Mouse (Mus musculus) adrenal gland, postnatal 4 days (tissue): ENCODE measurements around the gene Slc30a10. TPM values are rescaled to one million over a fixed set of nuclear protein-coding genes. Genes with fewer than 3 reads are reported as not detected.

Experiments
- DNase-seq, 2 experiments: peaks; one replicate each; pipeline ENCODE4 v3.0.0; 2021 to 2022; ENCODE audit warnings: low spot score in 2 of 2, mixed read lengths in 2 of 2
- total RNA-seq, 2 experiments: library from RNA; stranded (reverse); gene quantifications; 2 replicates each; pipeline ENCODE4 v1.2.3; 2021

Gene Slc30a10
- total RNA-seq, 2 experiments from 2014 or later = 0.76 to 2.6 TPM

GRCm38 (mm10) chr1:185516041-185516440 is 61.4 kb downstream of the Slc30a10 start:
- no peak for DNase-seq

GRCm38 (mm10) chr1:185517566-185517965 is 62.9 kb downstream of the Slc30a10 start:
- no peak for DNase-seq

Other genes starting within 250 kb of the Slc30a10 start
- gene Iars2, start 125.5 kb upstream of the Slc30a10 start, total RNA-seq = 100 to 1,000 TPM in 1 of 2 experiments, 10 to 100 TPM in 1; 95.2 to 101 TPM
- 10 to 100 TPM; 57.3 to 64.4 TPM for gene Bpnt1, start 122.7 kb upstream of the Slc30a10 start, total RNA-seq
- 100 to 1,000 TPM in 1 of 2 experiments, 10 to 100 TPM in 1; 98.2 to 108 TPM for gene Eprs, start 91.8 kb upstream of the Slc30a10 start, total RNA-seq